Mouse (Mus musculus) liver, embryonic 14.5 days (tissue): ENCODE measurements around the gene Skap2.

Source experiments
- CTCF ChIP-seq: IDR thresholded peaks from 2 replicates; pipeline ENCODE4 v1.5.1; 2016; ENCODE audit warnings: antibody characterized with exemption, low read depth, control low read depth
- EP300 ChIP-seq: IDR thresholded peaks from 2 replicates; pipeline ENCODE4 v1.6.1; 2016; ENCODE audit warnings: antibody characterized with exemption, low read depth

- TF ChIP-seq CTCF (no peak), EP300 (no peak)
Measured at GRCm38 (mm10) chr6:51878551-51878950, 133.8 kb downstream of the Skap2 start.
